9 mouse cellular contexts compared by ENCODE assay signal in genomic region chr8:119064523-119064922, GRCm38 (mm10).
DNase-seq lines count a peak whose midpoint lies in the region; TF ChIP-seq lines count a peak whose summit lies in the region.
"Had no signal": no experiment of that assay in that cellular context is flagged by ENCODE, and none has a peak within 500 bp of the region (broad histone marks: within the 10 kb centered on the region; RNA-seq: fewer than 3 reads in every experiment).

No protein-coding gene starts in this region.

- H3K4me1 ChIP-seq in liver, adult 2 months (ENCODE audit: control insufficient read depth, insufficient read depth, low read length): no peaks in the 10 kb centered on the region

- H3K27ac ChIP-seq in liver, adult 2 months (replicated peaks; ENCODE audit: insufficient read depth, low read depth, low read length): no peak overlapping the region
- H3K27ac ChIP-seq: hindbrain, embryonic 15.5 days had no signal

- no peak overlapping the region for H3K4me3 ChIP-seq in liver, adult 2 months (ENCODE audit: insufficient read depth, low read depth, low read length)
- H3K4me3 ChIP-seq: hindbrain, embryonic 15.5 days had no signal

- H3K36me3 ChIP-seq in liver, adult 2 months (ENCODE audit: control insufficient read depth, insufficient read depth, low read length): no peaks in the 10 kb centered on the region
- H3K36me3 ChIP-seq: hindbrain, embryonic 15.5 days had no signal

- TF ChIP-seq CTCF in liver, adult 2 months (IDR thresholded peaks at IDR 0.05; ENCODE audit: low read depth, low read length): peak; percentile 38; the same call in 1 of the 2 replicates

- H3K9ac ChIP-seq in liver, adult 2 months (ENCODE audit: low read depth, low read length): no peak overlapping the region
- H3K9ac ChIP-seq: hindbrain, embryonic 15.5 days had no signal

- peak; percentile 40 for DNase-seq in gastrocnemius, adult 18-20 months (ENCODE audit: low spot score)
- no peak for DNase-seq in gastrocnemius, postnatal 25 days
- peak; percentile 31 for DNase-seq in urinary bladder, postnatal 25 days (ENCODE audit: low spot score)
- no peak for DNase-seq in urinary bladder, postnatal 4 days (ENCODE audit: low spot score in 2 of 2)
- peak; percentile 70 for DNase-seq in embryo, embryonic 10 days (ENCODE audit: low spot score)
- peak; percentile 14 for DNase-seq in induced T-regulatory cell, adult 2 months (ENCODE audit: low read depth)
- peak; percentile 5 for DNase-seq in liver, adult 2 months (ENCODE audit: extremely low read depth, low read depth, low spot score)
- peak; percentile 17 for DNase-seq in right cerebral cortex, postnatal 14 days

- H3K27me3 ChIP-seq in liver, adult 2 months (ENCODE audit: control insufficient read depth, insufficient read depth, low read length): no peaks in the 10 kb centered on the region
- H3K27me3 ChIP-seq: hindbrain, embryonic 15.5 days had no signal

- 15% methylated on average over 11 of the region's 11 CpGs for WGBS in liver, adult 2 months

- no peak for TF ChIP-seq POLR2A in liver, adult 2 months (IDR thresholded peaks at IDR 0.05; ENCODE audit: extremely low read depth, insufficient read depth, low read length)

- H3K79me2 ChIP-seq in liver, adult 2 months (ENCODE audit: control insufficient read depth, insufficient read depth, low read length): no peaks in the 10 kb centered on the region

Comparison
In these comparisons a context has a peak if more than half of its experiments do, and no peak if none do; other contexts are left out.
1. DNase-seq: peak in gastrocnemius, adult 18-20 months (single experiment), urinary bladder, postnatal 25 days (single experiment), embryo, embryonic 10 days (single experiment), induced T-regulatory cell, adult 2 months (single experiment), liver, adult 2 months (single experiment) and right cerebral cortex, postnatal 14 days (single experiment); none in gastrocnemius, postnatal 25 days (single experiment) and urinary bladder, postnatal 4 days (0 of 2).